Mouse (Mus musculus) ES-E14 (cell line): ENCODE results near the gene Ifi27. TPM values are rescaled to one million over a fixed set of nuclear protein-coding genes. Genes with fewer than 3 reads are reported as not detected.
"Not testable (repeated sequence)": the region's sequence is repeated elsewhere in the genome, so short reads cannot be mapped to it uniquely, and the experiment has no call there.

Experiments used
- DNase-seq: peaks from one replicate; pipeline ENCODE4 v3.0.0-alpha.2; 2013; ENCODE audit warnings: low read depth, low spot score
- H3K27ac ChIP-seq: 2 replicates; pipeline ENCODE4 v1.5.1; 2012; ENCODE audit warnings: low read depth, mild to moderate bottlenecking, low read length, moderate library complexity, mixed read lengths; ENCODE audit not compliant: poor library complexity, insufficient read depth, severe bottlenecking
- H3K36me3 ChIP-seq: 2 replicates; pipeline ENCODE4 v1.6.1; 2012; ENCODE audit warnings: mild to moderate bottlenecking, low read length, moderate library complexity, mixed read lengths; ENCODE audit not compliant: control insufficient read depth, poor library complexity, insufficient read depth, severe bottlenecking
- H3K4me1 ChIP-seq, 2 experiments: fragments of 150-350 bp in 1 of 2; sonication (generic) in 1 of 2; 2 replicates each; pipeline ENCODE4 v1.6.1; 2012; ENCODE audit warnings: low read length in 2 of 2, mild to moderate bottlenecking in 1 of 2, mixed read lengths in 1 of 2; ENCODE audit not compliant: control insufficient read depth in 2 of 2, insufficient read depth in 2 of 2, poor library complexity in 1 of 2
- H3K4me3 ChIP-seq, 2 experiments: fragments of 150-350 bp in 1 of 2; sonication (generic) in 1 of 2; 2 replicates each; pipeline ENCODE4 v1.5.1; 2012; ENCODE audit warnings: low read length in 2 of 2, low read depth in 1 of 2, mild to moderate bottlenecking in 1 of 2, mixed read lengths in 1 of 2; ENCODE audit not compliant: insufficient read depth in 1 of 2, poor library complexity in 1 of 2, severe bottlenecking in 1 of 2
- H3K9ac ChIP-seq: 2 replicates; pipeline ENCODE4 v1.6.1; 2012; ENCODE audit warnings: low read depth, mild to moderate bottlenecking, low read length, mixed read lengths; ENCODE audit not compliant: poor library complexity, insufficient read depth, severe bottlenecking
- H3K9me3 ChIP-seq: fragments of 150-350 bp; sonication (generic); 2 replicates; pipeline ENCODE4 v1.6.1; 2012; ENCODE audit warnings: low read depth, mild to moderate bottlenecking, low read length; ENCODE audit not compliant: control insufficient read depth, insufficient read depth
- CHD2 ChIP-seq: IDR thresholded peaks from 2 replicates; pipeline ENCODE4 v1.6.1; 2014; ENCODE audit warnings: mild to moderate bottlenecking, low read depth, low read length, inconsistent platforms
- HCFC1 ChIP-seq: IDR thresholded peaks from 2 replicates; pipeline ENCODE4 v1.6.1; 2012; ENCODE audit warnings: low read length, inconsistent platforms, borderline replicate concordance; ENCODE audit not compliant: insufficient read depth
- MAFK ChIP-seq: IDR thresholded peaks from 2 replicates; pipeline ENCODE4 v1.6.1; 2014; ENCODE audit warnings: mild to moderate bottlenecking, low read depth, low read length, inconsistent platforms; ENCODE audit not compliant: insufficient read depth
- ZC3H11A ChIP-seq: IDR thresholded peaks from 2 replicates; pipeline ENCODE4 v1.6.1; 2012; ENCODE audit warnings: low read depth, mild to moderate bottlenecking, inconsistent platforms, low read length, borderline replicate concordance
- ZNF384 ChIP-seq: IDR thresholded peaks from 2 replicates; pipeline ENCODE4 v1.6.1; 2012; ENCODE audit warnings: low read depth, low read length, inconsistent platforms
- in situ Hi-C, 2 experiments: fragments of 600-800 bp; cut with MboI; formaldehyde crosslinking; loops; one replicate each; pipeline ENCODE4 v1.15.1; 2025; ENCODE audit warnings: low sequenced_read_pairs in 2 of 2, inconsistent platforms in 1 of 2; ENCODE audit not compliant: unreplicated experiment in 2 of 2
- total RNA-seq: library from RNA; depleted of rRNA; stranded (reverse); fragments of 300-350 nt; gene quantifications from 2 replicates; pipeline ENCODE4 v1.2.3, GENCODE M21; 2012

Gene Ifi27
- total RNA-seq, 1 experiment: 2.1 TPM

DNA sequence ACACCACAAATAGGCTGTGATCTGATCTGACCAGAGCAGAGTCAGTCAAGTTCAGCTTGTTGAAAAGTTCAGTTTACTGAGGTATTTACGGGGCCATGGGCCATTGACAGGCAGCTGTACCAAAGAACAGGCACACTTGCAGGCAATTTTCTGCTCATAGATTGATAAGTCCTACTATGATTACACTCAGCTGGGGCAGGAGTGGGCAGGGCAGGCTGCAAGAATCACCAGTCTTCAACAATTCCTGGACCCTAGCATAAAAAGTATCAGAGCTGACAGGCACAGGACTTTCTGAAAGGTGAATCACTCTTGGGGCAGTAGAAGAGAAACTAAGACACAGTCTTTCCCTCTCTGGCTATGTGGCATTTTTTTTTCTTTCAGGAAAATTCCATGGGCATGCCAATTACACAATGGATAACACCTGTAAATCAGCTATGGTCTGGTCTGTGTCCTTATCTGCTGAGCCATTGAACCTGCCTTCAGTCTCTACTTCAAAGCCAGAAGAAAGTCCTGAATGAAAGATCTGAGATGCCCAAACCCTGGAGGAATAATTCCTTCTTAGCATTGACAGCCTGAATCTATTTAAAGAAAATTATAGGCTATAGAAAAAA is 42.9 kb downstream of the Ifi27 start:
- TF ChIP-seq ZC3H11A (no peak), HCFC1 (no peak), MAFK (no peak), CHD2 (no peak), ZNF384 (no peak)
- in situ Hi-C loops: no loop called here
- no peak overlapping the region for H3K27ac ChIP-seq
- no peaks in the 10 kb centered on the region for H3K4me1 ChIP-seq
- H3K36me3 ChIP-seq: no peaks in the 10 kb centered on the region
- no peak overlapping the region for H3K4me3 ChIP-seq
- H3K9ac ChIP-seq: no peak overlapping the region
- H3K9me3 ChIP-seq: no peaks in the 10 kb centered on the region
- DNase-seq: no peak

DNA sequence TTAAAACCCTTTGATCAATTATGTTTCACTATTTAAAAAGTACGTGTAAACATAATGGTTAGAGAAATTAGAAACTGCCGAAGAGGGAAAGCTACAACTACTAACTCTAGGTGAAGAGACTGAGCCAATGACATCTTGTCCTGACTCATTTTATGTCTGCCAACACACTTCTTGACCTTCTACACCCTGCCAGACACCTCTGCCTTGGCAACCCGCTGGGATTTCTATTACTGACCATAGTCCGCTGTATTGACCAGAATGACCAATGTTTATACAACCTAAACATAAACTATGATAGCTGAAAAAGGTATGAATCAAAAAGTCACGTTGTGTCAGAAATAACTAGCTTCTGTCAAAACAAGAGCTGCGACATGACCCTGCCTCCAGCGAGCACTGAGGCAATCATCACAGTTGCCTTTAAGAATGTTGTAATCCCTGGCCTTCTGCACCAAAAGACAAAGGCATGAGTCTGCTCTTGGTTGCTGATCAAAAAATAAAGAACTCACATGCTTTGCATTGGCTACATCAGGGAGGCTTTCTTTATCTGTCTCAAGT is 43.5 kb downstream of the Ifi27 start:
- TF ChIP-seq MAFK (no peak), HCFC1 (no peak), ZNF384 (no peak), CHD2 (no peak), ZC3H11A (no peak)
- in situ Hi-C loops: no loop called here
- H3K36me3 ChIP-seq: no peaks in the 10 kb centered on the region

DNA sequence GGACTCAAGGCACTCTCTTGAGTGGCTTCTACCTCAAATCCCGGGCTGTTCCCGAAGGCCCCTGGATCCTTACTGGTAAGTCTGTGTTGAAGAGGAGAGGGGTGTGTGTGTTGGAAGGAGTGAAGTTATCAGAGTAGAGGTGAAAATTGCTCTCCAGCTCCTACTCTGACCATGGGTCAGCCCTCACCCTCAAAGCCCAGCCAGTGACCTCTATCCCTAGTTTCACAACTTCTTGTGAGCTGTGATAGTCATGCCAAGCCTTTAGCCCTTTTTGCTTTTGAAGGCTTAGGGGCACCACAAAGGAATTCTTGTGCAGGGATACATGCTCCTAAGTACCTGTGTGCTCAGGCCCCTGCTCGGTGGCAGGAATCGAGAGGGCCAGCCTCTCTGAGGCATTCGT is 47.7 kb downstream of the Ifi27 start:
- Histone ChIP-seq H3K9ac (no peak overlapping the region), H3K4me3 (no peak overlapping the region), H3K4me1 (no peaks in the 10 kb centered on the region), H3K27ac (no peak overlapping the region), H3K36me3 (no peaks in the 10 kb centered on the region), H3K9me3 (no peaks in the 10 kb centered on the region)
- in situ Hi-C loops: no loop called here
- no peak for TF ChIP-seq MAFK
- TF ChIP-seq ZNF384: no peak
- no peak for TF ChIP-seq ZC3H11A
- TF ChIP-seq CHD2: no peak
- TF ChIP-seq HCFC1: no peak
- DNase-seq: no peak

More for the DNA sequence above, 43.5 kb downstream of the Ifi27 start:
- H3K27ac ChIP-seq: no peak overlapping the region
- no peak overlapping the region for H3K9ac ChIP-seq
- no peak overlapping the region for H3K4me3 ChIP-seq
- H3K4me1 ChIP-seq: no peaks in the 10 kb centered on the region
- DNase-seq: no peak
- H3K9me3 ChIP-seq: no peaks in the 10 kb centered on the region

DNA sequence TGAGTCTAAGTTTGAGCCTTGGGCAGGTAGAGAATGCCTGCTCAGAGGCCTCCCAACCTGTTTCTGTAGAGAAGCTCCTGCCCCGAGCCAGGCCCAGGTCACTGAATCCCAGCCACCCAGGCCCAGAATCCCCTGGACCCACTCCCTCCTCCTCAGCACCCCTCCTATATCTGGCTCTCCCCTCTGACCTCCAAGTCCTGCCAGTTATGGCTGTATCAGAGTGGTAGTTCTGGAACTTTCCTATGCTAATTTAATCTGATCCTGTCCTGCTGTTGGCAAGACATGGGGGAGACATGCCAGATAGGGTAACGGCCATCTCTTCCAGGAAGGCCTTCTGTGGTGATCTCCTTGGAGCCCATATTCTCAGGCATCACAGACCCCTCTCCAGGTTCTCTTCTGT is 48.8 kb downstream of the Ifi27 start:
- no peaks in the 10 kb centered on the region for H3K36me3 ChIP-seq
- no peak for TF ChIP-seq MAFK
- no peak for TF ChIP-seq CHD2
- no peak for TF ChIP-seq ZNF384
- no peak for TF ChIP-seq ZC3H11A
- no peak for TF ChIP-seq HCFC1
- no peak overlapping the region for H3K4me3 ChIP-seq
- H3K9me3 ChIP-seq: no peaks in the 10 kb centered on the region
- no peak for DNase-seq
- H3K9ac ChIP-seq: no peak overlapping the region
- H3K27ac ChIP-seq: no peak overlapping the region
- no peaks in the 10 kb centered on the region for H3K4me1 ChIP-seq
- in situ Hi-C loops: no loop called here

DNA sequence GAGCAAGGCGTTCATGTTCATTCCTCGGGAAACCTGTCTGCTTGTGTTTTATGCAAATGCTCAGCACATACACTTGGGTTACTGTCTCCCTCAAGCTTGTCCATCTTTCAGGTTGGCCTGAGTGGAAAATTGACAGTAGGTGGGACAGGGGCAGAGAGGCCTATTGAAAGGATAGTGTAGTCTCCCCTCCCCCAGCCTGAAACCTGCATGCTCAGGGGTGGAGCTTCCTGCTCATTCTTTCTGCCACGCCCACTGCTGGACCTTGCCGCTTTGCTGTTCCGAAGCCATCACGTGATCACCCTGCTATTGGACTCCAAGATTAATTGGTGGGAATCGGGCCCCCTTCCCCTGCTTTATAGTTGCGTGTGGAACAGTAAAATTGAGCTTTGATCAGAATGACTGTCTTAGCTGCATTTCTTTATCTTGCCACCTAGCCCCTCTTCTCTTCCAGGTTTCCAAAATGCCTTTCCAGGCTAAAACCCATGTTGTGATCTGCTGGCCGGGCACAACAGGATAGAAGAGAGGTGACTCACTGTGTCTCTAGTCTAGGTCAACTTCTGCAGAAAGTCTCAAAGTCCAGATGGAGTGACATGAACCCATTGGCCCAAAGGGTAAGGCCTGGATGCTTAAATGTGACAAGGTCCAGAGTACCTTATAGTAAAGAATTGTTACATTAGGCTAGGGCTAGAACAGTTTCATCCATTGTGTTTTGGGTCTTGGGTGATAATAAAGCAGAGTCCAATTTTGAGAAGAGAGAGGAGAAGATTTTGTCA is 50.4 kb downstream of the Ifi27 start:
- DNase-seq, H3K9me3 ChIP-seq, H3K9ac ChIP-seq, H3K4me1 ChIP-seq, H3K36me3 ChIP-seq, H3K27ac ChIP-seq, H3K4me3 ChIP-seq, in situ Hi-C loops: not testable (repeated sequence)
